Mouse (Mus musculus) midbrain, embryonic 16.5 days (tissue): Measurements from ENCODE around the gene Tmem100. TPM values are rescaled to one million over a fixed set of nuclear protein-coding genes. Genes with fewer than 3 reads are reported as not detected.

Experiments used
- polyA plus RNA-seq: library from polyadenylated mRNA; unstranded; fragments of >200 nt; fragmentation: Nextera tagmentation; extraction: Ambion mirVana; gene quantifications from 2 replicates; pipeline ENCODE4 v1.2.1, GENCODE M21; 2015

Gene Tmem100
- polyA plus RNA-seq, 1 experiment from 2014 or later: 12.9 TPM

Other genes with a start within 250 kb of the Tmem100 start
- 0.87 and 0.88 TPM in 2 replicates for gene Pctp, start 27.5 kb upstream of the Tmem100 start, polyA plus RNA-seq
- 23.2 and 23.3 TPM in 2 replicates for gene Gm45716, start 157.3 kb downstream of the Tmem100 start, polyA plus RNA-seq
- gene Mmd, start 219.1 kb downstream of the Tmem100 start, polyA plus RNA-seq: 139 and 148 TPM in 2 replicates